Mouse (Mus musculus): ENCODE data around the gene Prep.
"Not testable (repeated sequence)": the region's sequence is repeated elsewhere in the genome, so short reads cannot be mapped to it uniquely, and the experiment has no call there.

Prep gene

DNA sequence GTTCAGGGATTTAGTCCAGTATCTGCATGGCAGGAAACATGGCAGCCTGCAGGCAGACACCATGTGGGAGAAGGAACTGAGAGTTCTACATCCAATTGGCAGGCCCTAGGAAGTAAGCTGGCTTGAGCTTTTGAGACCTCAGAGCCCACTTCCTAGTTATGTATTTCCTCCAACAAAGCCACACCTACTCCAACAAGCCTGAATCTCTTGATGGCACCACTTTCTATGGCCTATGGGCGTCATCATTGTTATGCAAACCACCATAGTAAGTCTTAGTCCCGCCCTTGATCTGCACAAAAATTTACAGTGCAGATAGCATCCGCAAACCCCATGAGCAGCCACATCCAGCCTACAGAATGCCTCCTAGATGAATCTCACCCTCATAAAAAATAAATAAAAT, 54.6 kb downstream of the Prep start:
- DNase-seq: no peak

DNA sequence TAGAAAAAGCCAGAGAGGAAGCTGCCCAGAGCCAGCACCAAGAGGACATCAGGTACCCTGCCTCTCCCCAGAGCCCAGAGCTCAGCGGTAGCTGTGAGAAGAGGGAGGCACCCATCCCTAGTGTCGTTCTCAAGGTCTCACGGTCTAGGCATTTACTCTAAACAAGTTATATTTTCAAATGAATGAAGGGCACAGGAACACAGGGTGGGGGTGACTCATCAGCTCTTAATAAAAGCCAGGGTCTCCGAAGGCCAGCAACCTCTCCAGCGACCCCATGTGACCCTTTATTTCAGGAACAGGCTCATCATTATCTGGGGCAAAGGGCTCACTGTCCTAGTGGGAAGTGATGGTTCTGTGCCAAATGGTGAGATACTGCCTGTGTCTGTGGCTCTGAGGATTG, 55.5 kb downstream of the Prep start:
- no peak for DNase-seq

DNA sequence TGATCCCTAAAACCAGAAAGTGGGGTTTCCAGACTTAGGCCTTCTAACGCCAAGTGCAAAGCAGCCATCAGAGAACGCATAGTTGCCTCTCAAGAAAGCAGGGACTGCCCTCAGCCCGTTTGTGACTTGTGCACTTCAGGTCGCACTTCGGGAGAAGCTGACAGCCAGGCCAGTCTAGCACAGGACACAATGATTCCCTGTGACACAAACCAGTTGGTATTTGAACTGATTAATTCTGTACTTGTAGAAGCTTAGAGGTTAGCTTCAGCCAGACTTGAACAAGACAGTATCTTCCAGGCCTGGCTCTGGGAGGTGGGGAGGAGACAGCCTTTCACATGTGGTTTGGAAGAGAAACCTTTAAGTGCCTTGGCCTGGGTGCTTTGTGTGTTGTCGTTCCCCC, 56.0 kb downstream of the Prep start:
- no peak for DNase-seq

DNA sequence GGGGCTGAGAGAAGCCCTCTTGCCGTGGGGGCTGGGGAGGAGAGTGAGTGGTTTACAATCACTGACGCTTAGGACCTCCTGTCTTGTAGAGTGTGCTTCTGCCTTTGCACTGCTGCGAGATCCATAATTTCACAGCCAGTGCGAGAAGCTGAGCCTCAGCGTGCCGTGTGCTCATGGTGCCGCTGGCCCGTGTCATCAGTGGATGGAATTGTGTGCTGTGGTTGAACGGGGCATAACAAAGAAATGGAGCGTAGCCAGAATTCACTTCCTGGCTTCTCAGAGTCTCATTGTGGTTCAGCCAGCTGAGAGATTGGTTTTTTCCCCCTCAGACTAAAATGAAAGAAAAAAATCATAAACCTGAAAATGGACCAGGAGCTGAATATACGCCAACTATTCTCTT, 62.1 kb downstream of the Prep start:
- DNase-seq: no peak

DNA sequence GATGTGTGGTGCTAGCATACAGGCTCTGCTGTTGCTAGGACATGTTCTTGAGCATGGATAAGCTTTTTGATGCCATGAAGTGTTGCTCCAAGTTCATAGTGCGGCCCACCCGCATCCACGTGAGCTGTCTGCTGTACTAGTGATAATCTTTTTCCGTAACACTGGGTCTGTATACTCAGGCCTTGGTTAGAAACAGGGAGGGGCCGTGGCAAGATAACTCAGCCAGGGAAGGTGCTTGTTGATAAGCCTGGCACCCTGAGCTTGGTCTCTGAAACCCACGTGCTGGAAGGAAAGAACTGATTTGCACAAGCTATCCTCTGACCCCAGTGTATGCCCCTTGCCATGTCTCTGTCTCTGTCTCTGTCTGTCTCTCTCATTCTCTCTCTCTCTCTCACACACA, 63.0 kb downstream of the Prep start:
- no peak for DNase-seq

DNA sequence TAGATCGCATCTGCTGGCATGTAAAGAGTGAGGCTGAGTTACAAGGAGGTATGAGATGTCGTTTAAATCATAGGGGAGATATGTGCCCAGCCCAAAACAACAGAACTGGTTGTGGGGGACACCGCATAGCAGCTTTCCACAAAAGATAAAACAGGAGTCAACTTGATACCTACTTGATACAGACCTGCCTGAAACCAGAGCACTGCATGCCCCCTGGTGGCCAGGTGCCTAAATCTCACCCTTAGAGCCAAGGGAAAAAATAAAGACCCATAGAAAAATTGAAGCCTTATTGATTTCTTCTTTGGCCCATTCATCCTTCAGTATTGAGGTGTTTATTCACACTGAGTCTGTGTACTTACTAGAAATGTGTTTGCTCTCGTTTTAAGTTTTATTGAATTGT, 65.4 kb downstream of the Prep start:
- DNase-seq: peak; percentile 74

DNA sequence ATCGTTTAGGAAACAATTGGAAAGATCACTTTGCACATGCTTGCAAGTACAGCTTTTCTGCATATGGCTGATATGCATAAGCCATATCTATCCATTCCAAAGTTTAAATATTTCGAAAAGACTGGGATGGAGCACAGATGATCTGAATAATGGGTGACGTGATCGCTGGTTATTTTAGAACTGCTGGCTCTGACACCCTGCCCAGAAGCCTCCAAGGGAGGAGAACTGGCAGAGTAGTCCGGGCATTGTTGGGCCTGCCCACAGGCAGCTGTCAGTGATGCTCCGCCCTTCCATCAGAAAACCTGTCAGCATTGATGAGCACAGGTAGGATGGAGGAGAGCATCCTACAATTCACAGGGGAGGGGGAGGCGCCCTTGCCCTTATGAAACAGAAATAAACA, 69.8 kb downstream of the Prep start:
- no peak for DNase-seq

DNA sequence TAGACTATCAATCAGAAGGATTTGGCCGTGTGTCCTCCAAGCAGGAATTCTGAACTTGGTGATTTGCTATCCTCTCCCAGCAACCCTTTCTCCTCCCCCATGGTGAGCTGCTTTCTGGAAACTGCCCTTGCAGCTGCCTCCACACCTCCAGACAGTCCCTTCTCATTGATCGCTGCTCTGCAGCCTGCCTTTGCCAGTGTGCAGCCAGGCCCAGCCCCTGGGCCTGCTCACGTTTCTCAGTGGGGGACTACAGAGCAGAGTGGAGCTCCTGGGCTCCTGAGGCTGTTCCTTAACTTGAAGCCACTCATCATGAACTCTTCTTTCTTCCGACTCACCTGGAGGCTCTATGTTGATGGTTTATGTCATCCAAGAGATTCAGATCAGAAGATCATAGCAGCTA, 72.9 kb downstream of the Prep start:
- no peak for DNase-seq

DNA sequence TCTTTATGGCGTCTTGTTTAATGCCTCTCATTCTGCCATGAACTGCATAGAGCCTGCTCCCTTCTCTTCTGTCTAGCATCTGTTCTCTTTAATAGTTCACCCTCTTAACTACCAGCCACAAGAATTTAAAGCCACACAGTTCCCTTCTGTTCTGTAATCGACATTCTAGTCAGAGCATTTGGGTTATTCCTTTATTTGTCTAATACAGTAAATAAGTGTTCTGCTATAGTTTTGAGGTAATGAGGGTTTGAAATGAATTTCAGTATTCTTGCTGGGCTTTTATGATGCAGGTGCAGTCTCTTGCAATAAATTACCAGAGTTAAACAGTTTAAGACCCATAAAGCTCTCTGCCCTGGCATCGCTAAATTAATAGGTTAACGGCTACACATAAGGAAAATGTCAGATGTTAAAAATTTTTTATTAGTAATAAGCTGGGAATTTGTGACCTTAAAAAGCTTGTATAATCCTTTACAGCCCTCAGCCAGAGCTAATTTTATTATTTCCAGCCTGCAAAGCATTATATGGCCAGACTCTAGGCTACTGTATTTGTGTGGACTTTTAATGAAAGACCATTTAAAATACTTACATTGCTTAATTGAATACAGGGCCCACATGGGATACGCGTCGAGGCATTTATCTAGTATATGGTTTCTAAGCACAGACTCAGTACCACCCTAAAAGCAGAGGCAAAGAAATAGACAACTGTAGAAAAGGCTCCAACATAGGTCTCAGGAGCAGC, 73.6 kb downstream of the Prep start:
- DNase-seq: no peak

DNA sequence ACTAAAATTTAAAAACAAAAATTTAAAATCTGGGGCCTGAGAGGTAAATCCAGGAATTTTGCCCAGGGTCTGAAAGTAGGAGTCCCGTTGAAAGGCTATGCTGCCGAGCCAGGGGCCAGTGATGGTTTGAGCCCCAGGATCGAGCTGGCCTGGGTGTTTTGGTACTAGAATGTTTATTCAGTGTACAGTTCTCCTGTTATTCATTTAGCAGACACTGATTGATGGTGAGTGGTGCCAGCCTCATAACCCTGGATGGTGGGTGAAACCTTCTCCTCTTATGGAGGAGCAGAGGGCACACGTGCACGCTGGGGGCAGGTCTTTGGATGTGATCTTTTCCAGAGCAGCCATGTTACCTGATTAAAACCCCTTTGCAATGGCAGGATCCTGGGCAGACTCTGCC, 75.4 kb downstream of the Prep start:
- DNase-seq: no peak

DNA sequence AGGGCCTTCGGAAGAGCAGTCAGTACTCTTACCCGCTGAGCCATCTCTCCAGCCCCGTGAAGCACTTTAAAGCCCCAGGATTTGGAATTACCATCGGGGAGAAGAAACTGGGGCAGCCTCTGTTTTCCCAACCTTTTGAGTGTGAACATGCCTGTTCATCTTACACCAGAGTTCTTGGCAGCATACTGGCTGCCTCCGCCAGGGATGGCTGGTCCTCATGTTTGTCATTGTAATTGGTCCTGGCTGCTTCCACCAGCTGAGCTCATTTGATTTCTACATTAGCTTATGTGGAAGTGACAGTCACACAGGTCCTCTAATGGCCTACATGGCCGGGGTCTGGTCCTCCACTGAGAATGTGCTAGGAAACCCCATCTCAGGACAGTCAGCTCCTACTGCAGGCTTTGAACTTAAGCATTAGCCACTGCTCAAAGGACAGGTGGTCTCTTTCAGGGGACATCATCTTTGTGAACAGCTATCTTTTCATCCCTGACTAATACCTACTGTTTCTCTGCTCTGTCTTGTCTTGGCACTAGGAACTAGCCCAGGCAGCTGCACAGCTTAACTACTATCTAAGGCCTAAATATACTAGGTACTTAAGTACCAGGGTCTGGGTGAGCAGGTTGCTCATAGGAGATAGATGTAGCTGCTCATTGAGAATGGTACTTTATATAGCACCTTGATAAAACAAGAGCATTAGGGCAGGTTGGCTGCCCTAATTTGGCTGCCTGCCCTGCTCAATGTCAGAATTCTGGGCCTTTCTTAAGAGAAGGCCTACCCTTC, 77.2 kb downstream of the Prep start:
- no peak for DNase-seq

DNA sequence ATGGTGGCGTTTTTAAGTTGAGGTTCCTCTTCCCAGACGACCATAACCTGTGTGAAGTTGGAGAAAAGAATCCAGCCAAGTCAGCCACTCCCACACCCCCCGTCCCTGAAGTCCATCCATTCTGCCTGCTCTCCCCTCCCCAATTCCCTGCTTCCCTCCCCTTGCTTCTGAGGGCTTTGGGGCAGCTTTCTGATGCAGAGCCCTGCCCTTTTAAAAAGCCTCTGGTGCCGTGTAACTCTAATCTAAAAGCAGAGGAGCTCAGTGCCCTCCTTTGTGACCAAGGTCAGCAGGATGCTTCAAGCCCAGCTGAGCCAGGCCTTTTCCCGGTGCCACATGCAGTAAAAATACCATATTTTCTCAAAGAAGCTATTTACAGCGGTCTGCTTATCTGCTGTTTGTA, 79.8 kb downstream of the Prep start:
- DNase-seq: no peak

DNA sequence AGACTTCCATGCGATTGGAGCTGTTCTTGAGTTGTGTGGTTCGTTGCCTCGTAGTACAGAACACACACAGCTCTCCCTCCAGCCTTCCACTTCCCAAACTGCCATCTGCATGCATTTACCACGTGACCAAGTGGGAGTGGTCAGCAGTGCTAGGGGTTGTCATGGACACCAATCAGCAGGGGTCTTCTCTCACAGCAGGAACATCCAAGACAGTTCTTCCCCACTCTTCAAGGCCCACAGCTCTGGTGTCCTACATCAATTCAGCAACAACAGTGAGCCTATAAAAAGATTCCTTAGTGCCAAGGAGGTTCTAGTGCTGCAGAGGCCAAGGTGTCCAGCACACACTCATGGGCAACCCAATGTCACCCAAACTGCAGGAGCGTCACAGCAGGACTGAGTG, 84.1 kb downstream of the Prep start:
- DNase-seq: no peak

DNA sequence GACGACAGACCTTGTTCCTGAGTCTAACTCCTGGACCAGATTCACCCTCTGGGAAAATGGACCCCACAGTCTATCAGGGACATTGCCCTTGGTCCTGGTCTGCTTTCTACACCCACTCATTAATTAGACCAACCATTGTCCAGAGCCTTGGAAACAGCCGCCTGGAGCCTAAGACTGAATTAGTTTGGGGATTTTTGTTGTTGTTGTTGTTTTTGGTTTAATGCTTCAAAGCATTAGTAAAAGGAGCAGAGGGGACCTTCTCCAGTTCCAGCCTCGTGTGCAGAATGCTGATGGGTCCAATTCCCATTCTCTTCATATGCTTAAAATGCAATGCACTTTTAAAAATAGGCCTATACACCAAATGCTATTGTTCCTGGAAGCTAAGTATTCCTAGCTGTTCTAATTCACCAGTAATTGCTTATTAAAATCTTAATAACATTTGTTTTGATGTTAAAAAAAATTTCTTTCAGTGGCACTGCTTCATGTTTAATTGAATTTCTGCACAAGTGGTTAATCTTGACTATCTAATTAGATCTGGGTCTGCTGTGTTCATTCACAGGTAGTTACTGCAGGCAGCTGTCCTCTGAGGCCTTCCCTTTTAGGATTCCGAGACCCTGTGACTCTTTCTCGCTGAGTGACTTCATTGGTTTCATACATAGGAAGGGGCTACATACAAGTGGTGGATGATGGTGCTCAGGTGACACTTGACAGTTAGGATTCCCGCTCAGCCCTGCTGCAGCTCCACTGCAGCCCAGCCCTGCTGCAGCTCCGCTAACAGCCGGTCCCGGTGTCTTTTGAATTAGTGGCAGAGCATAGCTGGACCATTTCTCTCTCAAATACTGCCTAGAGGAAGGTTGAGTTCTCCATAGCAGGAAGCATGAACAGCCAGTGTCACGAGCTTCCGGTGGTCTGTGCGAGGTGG, 85.0 kb downstream of the Prep start:
- no peak for DNase-seq

DNA sequence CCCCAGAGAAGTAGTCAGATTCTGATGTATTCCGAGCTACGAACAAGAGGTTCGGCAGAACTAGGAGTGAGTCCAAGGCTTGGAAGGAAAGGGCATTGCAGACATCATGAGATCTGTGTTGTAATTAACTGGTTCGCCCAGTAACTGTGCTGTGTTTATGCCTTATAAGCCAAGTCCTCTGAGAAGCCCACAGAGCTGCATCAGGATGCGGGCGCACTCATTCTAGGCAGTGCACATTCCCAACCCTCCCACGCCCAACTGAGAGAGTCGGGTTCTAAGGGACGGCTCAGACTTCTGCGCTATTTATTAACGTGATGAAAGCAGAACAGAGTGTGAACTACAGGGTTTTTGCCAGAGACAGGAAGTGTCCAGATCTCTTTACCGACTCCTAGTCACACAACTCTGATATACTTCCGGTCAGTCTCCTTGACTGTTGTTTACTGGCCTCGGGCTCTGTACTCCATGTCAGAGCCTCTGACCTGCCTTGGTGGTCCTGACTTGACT, 87.6 kb downstream of the Prep start:
- no peak for DNase-seq

DNA sequence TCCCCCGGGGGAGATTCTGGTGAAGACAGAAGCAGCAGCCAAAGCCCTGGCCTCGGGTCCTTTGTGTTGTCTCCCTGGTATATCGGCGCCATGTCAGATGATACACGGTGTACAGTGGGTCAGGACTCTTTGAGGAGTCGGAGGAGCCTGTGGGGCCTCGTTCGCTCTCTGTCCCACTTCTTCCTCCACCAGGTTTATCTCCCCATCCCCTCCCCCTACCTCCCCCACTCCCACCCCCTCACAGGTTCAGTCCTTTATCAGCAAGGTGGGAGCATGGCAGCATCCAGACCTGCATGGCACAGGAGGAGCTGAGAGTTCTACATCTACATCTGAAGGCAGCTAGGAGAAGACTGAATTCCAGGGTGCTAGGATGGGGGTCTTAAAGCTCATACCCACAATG, 98.8 kb downstream of the Prep start:
- DNase-seq: no peak

DNA sequence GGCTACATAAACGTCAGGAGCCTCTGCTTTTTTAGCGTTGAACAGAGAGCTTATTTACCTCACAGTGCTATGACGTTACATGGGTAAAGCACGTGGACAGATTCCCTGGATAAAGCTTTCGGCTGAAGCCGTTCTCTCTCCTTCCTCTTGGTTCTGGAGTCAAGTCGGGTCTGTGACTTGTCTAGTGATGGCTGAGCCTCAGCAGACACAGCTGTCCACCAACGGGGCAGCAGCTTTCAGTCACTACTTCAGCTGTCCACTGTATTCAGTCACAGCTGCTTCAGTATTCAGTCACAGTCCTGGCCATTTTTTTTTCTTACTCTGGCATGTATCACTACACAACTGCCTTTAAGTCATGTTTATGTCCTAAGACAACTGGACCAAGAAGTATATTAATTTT, 106.9 kb downstream of the Prep start:
- DNase-seq: no peak

DNA sequence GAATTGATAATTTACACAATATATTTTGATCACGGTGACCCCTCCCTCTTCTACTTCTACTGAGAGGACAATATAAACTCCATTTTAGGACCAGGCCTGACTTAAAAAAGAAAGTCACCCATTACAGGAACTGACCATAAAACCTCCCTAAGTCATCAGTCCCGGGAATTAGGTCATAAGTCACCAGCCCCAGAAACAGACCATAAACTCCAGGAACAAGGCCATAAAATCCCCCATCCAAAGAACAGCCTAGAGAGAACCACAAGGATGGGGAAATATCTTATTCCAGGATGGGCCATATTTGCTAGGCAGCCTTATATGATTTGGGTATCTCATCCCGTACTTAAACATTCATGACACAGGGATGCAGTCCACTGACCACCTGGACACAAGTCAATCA, 107.3 kb downstream of the Prep start:
- DNase-seq: no peak

DNA sequence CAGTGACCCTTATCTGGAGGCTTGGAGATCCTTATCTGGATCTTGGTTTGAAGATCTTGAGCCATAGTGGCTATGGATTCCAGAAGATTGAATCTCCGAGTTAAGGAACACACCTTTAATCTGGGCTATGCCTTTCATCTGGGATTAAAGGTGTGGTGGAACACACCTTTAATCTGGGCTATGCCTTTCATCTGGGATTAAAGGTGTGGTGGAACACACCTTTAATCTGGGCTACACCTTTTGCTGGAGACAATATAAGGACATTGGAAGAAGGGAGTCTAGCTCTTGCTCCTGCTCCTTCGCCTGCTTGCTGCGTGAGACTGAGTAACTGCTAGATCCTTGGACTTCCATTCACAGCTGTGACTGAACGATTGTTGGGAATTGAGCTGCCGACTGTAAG, 110.8 kb downstream of the Prep start, which contains the start of gene Popdc3:
Gene Popdc3 (plus strand): TSS at position 301 of the 400 bp plus-strand sequence.
- not testable (repeated sequence) for DNase-seq

DNA sequence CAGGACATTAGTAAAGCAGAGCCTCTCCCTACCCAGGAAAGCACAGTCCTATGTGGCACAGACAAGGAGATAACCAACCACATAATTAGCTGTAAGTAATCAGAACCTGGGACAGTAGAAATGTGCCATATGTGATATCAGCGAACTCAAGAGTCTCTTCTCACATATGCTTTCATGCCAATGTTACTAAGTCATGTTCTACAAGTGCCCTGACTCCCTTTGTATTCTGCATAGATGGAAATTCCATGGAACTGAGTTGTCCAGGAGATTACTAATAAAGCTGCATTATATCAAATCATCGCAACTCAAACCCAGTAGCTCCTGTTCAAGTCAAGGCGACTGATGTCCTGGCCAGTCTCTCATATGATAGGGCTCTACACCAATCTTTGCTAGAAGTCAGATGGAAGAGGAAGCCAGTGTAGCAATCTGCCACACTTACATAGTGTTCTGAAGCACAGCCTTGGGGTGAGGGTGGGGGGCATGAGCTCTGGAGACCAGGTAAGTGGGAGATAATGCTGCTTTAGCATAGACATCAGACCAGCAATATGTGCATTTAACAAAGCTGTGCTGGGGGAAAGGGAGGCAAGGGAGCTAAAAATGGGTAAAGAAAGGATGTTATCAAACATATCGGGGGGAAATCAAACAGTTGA, 113.8 kb downstream of the Prep start:
- DNase-seq: no peak

DNA sequence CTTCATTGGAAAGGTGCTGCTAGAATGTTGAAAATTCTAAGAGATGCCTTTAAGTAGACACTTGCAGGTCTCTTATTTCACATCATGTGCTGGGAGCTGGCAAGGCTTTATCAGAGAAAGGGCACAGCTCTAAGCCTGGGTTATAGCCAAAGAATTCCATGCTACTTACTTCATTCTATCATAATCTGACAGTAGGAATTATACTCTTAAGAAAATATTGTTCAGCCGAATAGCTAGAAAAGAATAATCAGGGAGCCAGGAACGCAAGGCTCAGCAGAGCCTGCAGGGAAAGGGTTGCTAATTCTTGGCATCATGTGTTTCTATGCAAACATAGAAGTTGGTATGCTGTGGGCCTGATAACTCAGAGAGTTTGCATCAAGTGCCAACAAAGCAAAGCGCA, 114.3 kb downstream of the Prep start:
- DNase-seq: no peak

DNA sequence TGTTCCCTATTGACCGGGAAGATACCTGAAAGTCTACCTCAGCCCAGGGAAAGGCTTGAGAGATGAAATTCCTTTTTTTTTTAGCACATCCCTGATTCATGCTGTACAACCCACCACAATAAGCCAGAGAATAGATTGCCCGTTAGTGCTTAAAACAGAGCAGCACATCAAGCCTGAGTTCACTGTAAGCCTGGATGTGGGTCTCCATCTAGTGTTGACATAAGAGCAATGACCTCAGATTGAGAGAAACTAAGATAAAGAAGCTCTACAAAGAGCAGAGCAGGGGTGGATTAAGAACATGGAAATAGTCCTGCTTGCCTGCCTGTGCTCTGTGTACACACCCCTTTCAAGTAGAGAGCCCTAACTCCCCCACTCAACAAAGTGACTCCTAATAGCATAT, 118.5 kb downstream of the Prep start:
- DNase-seq: no peak

All from thymus, postnatal 14 days (tissue).